Mouse (Mus musculus) forebrain, embryonic 12.5 days (tissue): ENCODE data around the gene Itga8. TPM values are rescaled to one million over a fixed set of nuclear protein-coding genes. Genes with fewer than 3 reads are reported as not detected.

Experiments used
- ATAC-seq: fragments of 200-750 bp; cut with Nextera tagmentation; 2 replicates; pipeline ENCODE4 v1.8.0; 2017; ENCODE audit warnings: moderate TSS enrichment; ENCODE audit not compliant: low FRiP score
- H3K27ac ChIP-seq: fragments of 300-500 bp; sonication (generic); 2 replicates; pipeline ENCODE4 v1.5.1; 2016; ENCODE audit warnings: mild to moderate bottlenecking
- H3K27me3 ChIP-seq: fragments of 300-500 bp; sonication (generic); 2 replicates; pipeline ENCODE4 v1.6.1; 2016; ENCODE audit warnings: mild to moderate bottlenecking
- H3K36me3 ChIP-seq: fragments of 300-500 bp; sonication (generic); replicated peaks from 2 replicates; pipeline ENCODE4 v1.6.1; 2016; ENCODE audit warnings: mild to moderate bottlenecking
- H3K4me1 ChIP-seq: fragments of 300-500 bp; sonication (generic); 2 replicates; pipeline ENCODE4 v1.6.1; 2016
- H3K4me2 ChIP-seq: fragments of 300-500 bp; sonication (generic); 2 replicates; pipeline ENCODE4 v1.6.1; 2016; ENCODE audit warnings: mild to moderate bottlenecking, moderate library complexity
- H3K4me3 ChIP-seq: fragments of 300-500 bp; sonication (generic); replicated peaks from 2 replicates; pipeline ENCODE4 v1.5.1; 2016; ENCODE audit warnings: mild to moderate bottlenecking
- H3K9ac ChIP-seq: fragments of 300-500 bp; sonication (generic); 2 replicates; pipeline ENCODE4 v1.6.1; 2016; ENCODE audit warnings: mild to moderate bottlenecking
- H3K9me3 ChIP-seq: fragments of 300-500 bp; sonication (generic); 2 replicates; pipeline ENCODE4 v1.6.1; 2016
- WGBS: fragments of 180-500 bp; shearing (Covaris S2); methylation state at CpG from one replicate; pipeline ENCODE4 v1.1.7; 2016; 5-methylcytosine and 5-hydroxymethylcytosine counted together
- polyA plus RNA-seq: library from polyadenylated mRNA; unstranded; fragments of >200 nt; fragmentation: Nextera tagmentation; extraction: Ambion mirVana; gene quantifications from 2 replicates; pipeline ENCODE4 v1.2.1, GENCODE M21; 2016

The Itga8 gene
- polyA plus RNA-seq, 1 experiment from 2014 or later, result 4.8 TPM

DNA sequence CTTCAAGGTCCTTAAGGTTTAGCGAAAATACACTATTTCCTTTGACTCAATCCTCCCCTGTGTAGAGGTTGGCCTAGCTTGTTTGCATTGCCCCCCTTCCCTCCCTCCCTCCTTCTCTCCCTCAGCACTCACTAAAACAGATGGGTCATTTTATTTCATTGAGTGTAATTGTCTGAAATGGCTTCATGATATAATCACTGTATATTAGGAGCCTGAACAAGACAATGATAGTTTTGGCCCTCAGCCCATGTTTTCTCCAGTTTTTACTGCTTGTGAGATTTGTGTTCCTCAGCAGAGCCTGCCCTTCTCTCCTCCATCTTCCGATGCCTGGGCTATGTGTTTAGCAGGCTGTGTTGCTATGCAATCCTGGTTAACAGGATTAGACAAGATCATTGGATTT is 80.1 kb downstream of the Itga8 start:
- no peaks in the 10 kb centered on the region for H3K36me3 ChIP-seq
- no peaks in the 10 kb centered on the region for H3K9me3 ChIP-seq
- no peak overlapping the region for H3K9ac ChIP-seq
- H3K4me1 ChIP-seq, result no peaks in the 10 kb centered on the region
- H3K27ac ChIP-seq, result no peak overlapping the region
- no peak overlapping the region for H3K4me3 ChIP-seq
- WGBS, result 81% methylated on average over 2 of the region's 2 CpGs
- no peaks in the 10 kb centered on the region for H3K27me3 ChIP-seq
- no peak for ATAC-seq
- no peak overlapping the region for H3K4me2 ChIP-seq

DNA sequence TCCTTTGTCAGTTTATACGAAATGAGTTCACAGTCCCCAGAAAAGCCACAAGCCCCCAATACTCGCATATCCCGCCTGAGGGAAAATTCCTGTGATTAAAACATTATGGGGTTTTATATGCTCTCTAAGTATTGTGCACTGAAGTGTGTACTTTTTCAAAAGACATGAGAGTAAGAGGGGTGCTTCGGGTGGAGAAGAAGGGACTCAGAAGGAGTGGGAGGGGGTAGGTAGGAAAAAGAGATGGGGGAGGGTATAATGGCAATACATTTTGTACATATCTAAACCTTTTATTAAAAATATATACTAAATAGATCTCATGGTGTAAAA is 88.3 kb downstream of the Itga8 start:
- Histone ChIP-seq H3K27me3 (no peaks in the 10 kb centered on the region), H3K4me1 (no peaks in the 10 kb centered on the region), H3K4me3 (no peak overlapping the region), H3K9me3 (no peaks in the 10 kb centered on the region), H3K36me3 (no peaks in the 10 kb centered on the region), H3K27ac (no peak overlapping the region), H3K9ac (no peak overlapping the region), H3K4me2 (no peak overlapping the region)
- ATAC-seq, result no peak
- WGBS, result 45% methylated on average over 4 of the region's 4 CpGs

DNA sequence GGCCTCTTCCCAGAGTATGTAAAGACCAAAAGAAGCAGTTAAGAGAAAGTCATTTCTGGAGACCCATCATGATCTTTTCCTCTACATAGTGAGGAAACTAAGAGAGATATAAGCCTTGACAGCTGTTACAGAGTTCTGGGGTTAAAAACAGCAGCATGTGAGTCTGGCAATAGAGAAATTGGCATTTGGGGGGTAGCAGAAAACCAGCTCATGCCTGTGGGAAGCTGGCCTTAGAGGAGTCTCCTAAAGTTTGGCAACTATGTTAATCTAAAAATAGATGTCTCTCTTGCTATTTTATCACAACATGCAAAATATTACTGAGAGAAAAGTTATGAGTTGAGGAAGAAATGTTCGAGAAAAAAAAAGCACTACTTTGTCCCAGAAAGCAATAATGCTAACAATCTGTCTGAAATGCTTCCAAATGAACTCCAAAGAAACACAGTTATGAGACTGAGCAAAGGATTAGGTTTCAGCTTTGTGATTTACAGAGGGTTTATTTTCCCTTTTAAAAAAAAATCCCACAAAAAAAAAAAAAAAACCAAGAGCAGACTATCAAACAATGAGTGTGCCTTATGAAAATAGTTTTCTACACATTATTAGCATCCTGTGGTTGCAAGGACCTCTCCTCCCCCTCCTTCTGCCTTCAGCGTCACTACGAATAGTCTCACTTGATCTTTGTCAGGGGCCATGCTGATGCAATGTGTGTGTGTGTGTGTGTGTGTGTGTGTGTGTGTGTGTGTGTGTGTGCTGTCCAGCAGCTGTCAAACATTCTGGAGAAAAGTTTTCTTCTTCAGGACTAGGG is 88.9 kb downstream of the Itga8 start:
- Histone ChIP-seq H3K4me3 (no peak overlapping the region), H3K9me3 (no peaks in the 10 kb centered on the region), H3K4me1 (no peaks in the 10 kb centered on the region), H3K4me2 (no peak overlapping the region), H3K36me3 (no peaks in the 10 kb centered on the region), H3K27me3 (no peaks in the 10 kb centered on the region), H3K27ac (no peak overlapping the region), H3K9ac (no peak overlapping the region)
- 64% methylated on average over 3 of the region's 3 CpGs for WGBS
- no peak for ATAC-seq

DNA sequence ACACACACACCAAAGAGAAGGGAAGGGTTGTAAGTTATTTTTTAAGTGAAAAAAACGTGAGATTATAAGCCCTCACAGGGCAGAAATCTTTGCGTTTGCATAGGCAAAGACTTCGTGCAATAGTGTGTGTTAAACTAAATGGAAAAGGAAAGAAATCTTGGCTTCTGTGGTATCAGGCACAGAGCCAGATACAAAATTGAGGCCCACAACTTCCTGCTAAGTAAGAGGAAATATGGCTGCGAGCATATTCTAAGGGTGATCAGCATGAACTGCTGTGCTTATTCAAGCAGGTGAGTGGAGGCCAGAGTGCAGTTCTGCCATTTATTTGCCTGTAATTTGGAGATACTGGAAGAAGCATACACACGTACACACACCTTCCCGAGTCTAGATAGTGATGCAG is 93.6 kb downstream of the Itga8 start:
- no peaks in the 10 kb centered on the region for H3K4me1 ChIP-seq
- no peak overlapping the region for H3K27ac ChIP-seq
- WGBS, result 80% methylated on average over 6 of the region's 6 CpGs
- H3K4me2 ChIP-seq, result no peak overlapping the region
- H3K9me3 ChIP-seq, result no peaks in the 10 kb centered on the region
- no peaks in the 10 kb centered on the region for H3K27me3 ChIP-seq
- no peaks in the 10 kb centered on the region for H3K36me3 ChIP-seq
- H3K9ac ChIP-seq, result no peak overlapping the region
- ATAC-seq, result no peak
- H3K4me3 ChIP-seq, result no peak overlapping the region

DNA sequence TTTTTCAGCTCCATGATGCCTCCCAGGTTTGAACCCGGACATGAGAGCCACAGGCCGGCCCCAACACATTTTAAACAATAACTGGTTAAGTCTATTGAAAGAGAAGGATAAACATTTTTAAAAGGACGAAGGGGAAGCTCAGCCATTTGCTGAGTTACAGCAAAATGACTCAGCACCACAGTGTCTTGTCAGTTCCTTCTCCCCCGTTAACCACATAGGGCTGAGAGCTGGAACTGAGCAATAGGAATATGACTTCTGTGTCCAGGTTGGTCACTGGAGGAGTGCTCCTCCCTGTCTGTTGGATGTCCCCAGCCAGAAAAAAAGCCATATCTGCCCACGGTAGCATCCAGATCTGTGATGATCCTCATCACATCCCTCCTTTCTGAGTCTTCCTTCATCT is 95.4 kb downstream of the Itga8 start:
- no peak overlapping the region for H3K4me3 ChIP-seq
- ATAC-seq, result no peak
- no peaks in the 10 kb centered on the region for H3K9me3 ChIP-seq
- H3K4me1 ChIP-seq, result no peaks in the 10 kb centered on the region
- no peak overlapping the region for H3K4me2 ChIP-seq
- no peak overlapping the region for H3K9ac ChIP-seq
- no peaks in the 10 kb centered on the region for H3K36me3 ChIP-seq
- no peaks in the 10 kb centered on the region for H3K27me3 ChIP-seq
- no peak overlapping the region for H3K27ac ChIP-seq
- 70% methylated on average over 5 of the region's 5 CpGs for WGBS

DNA sequence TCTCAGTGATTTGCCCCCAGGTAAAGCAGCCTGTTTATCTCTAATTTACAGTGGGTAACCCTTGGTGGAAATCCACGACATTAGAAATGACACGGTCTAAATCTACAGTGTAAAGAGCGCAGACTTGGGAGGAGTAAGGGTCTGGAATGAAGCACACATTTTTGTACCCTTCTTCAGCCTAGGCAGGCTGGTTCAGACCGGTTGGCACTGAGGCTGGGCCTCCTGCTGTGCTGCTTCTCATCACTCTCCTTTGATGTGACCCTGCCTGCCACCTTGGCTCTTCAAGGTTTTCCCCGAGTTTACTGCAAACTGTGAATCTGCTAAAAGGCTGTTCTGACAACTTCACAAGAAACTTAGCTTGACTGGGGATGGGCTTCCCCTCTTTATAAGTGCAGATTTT is 95.8 kb downstream of the Itga8 start:
- no peak for ATAC-seq
- no peak overlapping the region for H3K4me2 ChIP-seq
- no peaks in the 10 kb centered on the region for H3K9me3 ChIP-seq
- H3K27me3 ChIP-seq, result no peaks in the 10 kb centered on the region
- H3K4me1 ChIP-seq, result no peaks in the 10 kb centered on the region
- 51% methylated on average over 5 of the region's 5 CpGs for WGBS
- no peaks in the 10 kb centered on the region for H3K36me3 ChIP-seq
- H3K9ac ChIP-seq, result no peak overlapping the region
- H3K4me3 ChIP-seq, result no peak overlapping the region
- H3K27ac ChIP-seq, result no peak overlapping the region

DNA sequence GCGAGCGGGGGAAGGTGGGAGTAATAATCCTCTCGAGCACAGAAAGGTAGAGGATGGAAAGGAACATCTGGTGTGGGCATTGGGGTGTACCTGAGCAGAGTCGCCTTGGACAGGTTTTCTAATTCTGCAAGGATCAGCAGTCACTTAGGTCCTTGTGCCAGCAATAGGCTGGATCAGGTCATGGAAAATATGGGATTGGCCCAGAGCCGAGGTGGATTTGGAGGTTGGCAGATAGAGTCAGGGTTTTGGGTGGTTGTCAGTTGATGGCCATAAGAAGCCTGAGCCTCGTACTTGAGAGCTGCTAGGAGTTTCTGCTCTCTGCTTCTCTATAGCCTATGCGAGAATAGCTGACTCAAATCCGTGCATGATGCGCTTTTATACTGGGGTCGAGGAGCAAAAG is 98.5 kb downstream of the Itga8 start:
- no peak overlapping the region for H3K9ac ChIP-seq
- no peak for ATAC-seq
- no peaks in the 10 kb centered on the region for H3K9me3 ChIP-seq
- H3K4me1 ChIP-seq, result no peaks in the 10 kb centered on the region
- H3K4me3 ChIP-seq, result no peak overlapping the region
- no peaks in the 10 kb centered on the region for H3K36me3 ChIP-seq
- 88% methylated on average over 10 of the region's 10 CpGs for WGBS
- H3K27me3 ChIP-seq, result no peaks in the 10 kb centered on the region
- no peak overlapping the region for H3K4me2 ChIP-seq
- no peak overlapping the region for H3K27ac ChIP-seq

DNA sequence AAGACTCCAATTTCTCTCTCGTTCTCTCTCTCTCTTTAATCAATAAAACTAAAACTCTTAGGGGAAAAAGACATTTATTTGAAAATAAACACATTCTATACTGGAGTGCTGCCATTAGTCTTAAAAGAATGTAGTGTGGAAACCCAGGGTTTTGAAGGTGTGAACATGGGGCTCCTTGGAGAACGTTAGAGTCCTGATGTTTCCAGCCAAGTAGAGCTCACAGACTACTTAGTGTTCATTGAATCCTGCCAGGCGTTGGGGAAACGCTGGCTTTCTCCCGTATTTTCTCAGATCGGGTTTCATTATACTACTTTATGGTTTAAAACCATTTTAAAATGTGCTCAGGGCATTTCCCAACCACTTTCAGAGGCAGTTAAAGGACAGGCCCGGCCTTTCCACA is 103.0 kb downstream of the Itga8 start:
- Histone ChIP-seq H3K27me3 (no peaks in the 10 kb centered on the region), H3K4me3 (no peak overlapping the region), H3K9me3 (no peaks in the 10 kb centered on the region), H3K4me2 (no peak overlapping the region), H3K36me3 (no peaks in the 10 kb centered on the region), H3K27ac (no peak overlapping the region), H3K9ac (no peak overlapping the region), H3K4me1 (no peaks in the 10 kb centered on the region)
- ATAC-seq, result no peak
- WGBS, result 85% methylated on average over 7 of the region's 7 CpGs

DNA sequence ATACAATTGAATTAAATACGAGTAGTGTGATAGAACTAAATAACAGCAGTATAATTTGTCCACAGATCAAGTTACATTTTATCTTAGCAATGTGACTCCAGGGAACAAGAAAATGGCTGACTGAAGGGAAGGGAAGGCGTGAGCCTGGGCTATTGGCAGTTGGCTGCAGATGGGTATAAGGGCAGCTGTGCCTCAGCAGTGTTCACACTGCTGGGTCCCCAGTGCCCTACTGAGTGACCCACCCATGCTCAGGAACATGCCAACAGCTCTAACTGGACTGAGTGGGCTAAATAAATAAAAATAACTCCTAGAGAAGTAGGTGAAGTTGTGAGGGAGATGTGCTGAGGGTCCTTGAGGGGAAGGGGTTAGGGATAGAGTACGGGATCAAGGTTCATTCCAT is 103.5 kb downstream of the Itga8 start:
- Histone ChIP-seq H3K9me3 (no peaks in the 10 kb centered on the region), H3K4me2 (no peak overlapping the region), H3K27ac (no peak overlapping the region), H3K4me1 (no peaks in the 10 kb centered on the region), H3K27me3 (no peaks in the 10 kb centered on the region), H3K9ac (no peak overlapping the region), H3K4me3 (no peak overlapping the region), H3K36me3 (no peaks in the 10 kb centered on the region)
- 91% methylated on average over 3 of the region's 3 CpGs for WGBS
- no peak for ATAC-seq

DNA sequence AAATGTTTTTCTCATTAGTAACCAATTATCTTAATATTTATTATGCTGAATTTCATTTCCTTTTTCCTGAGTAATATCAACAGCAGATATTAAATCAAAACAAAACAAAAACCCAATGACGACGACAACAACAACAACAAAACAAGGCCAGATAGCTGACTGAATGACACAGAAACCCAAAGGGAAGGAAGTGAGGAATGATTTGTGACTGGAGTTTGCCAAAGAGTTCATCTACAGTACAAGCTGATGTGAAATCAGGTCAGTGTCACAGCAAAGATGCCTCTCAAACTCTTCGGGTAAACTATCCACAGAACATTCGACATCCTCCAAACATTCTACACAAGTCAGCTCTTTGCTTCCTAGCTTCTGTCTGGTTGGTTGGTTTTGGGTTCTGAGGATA is 104.0 kb downstream of the Itga8 start:
- Histone ChIP-seq H3K36me3 (no peaks in the 10 kb centered on the region), H3K27ac (no peak overlapping the region), H3K4me3 (no peak overlapping the region), H3K4me1 (no peaks in the 10 kb centered on the region), H3K9me3 (no peaks in the 10 kb centered on the region), H3K27me3 (no peaks in the 10 kb centered on the region), H3K4me2 (no peak overlapping the region), H3K9ac (no peak overlapping the region)
- no peak for ATAC-seq
- 91% methylated on average over 4 of the region's 4 CpGs for whole genome bisulfite sequencing

DNA sequence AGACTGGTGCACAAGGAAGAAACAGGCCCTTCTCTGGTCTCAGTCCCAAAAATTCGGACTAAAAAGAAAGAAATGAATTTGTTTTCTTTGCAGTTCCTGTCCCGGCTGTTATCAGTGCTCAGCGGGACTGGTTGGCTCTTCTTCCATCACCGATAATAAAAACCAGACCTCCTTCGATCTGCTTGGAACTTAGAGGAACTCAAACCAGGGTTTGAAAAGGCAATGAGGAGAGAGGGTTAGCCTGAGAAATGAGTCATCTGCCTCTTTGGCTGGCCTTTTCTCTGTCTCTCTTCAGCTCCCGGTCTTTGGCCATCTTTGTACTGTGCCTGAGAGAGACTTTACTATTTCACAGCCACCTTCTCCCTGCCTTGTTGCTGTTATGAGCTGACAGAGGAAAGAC is 112.7 kb downstream of the Itga8 start:
- 80% methylated on average over 6 of the region's 6 CpGs for whole genome bisulfite sequencing

DNA sequence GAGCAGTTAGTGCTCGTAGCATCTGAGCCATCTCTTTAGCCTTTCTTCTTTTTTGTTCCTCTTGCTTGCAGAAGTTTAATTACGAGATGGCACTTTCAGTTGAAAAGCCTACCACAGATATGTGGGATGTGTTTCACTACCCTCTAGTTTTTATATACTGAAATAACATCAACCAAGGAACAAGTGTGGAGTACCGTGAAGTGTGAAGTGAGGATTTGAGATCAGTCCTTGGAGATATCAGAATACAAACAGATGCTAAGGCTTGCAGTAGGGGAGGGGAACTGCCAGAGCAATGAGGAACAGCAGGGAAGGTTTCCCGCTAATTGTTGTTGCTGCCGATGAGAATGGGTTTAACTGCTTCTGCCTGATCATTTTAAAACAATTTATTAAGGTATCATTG is 114.1 kb downstream of the Itga8 start:
- Histone ChIP-seq H3K9me3 (no peaks in the 10 kb centered on the region), H3K4me1 (no peaks in the 10 kb centered on the region), H3K36me3 (no peaks in the 10 kb centered on the region), H3K27me3 (no peaks in the 10 kb centered on the region), H3K27ac (no peak overlapping the region), H3K4me3 (no peak overlapping the region), H3K9ac (no peak overlapping the region), H3K4me2 (no peak overlapping the region)
- WGBS, result 64% methylated on average over 5 of the region's 5 CpGs
- no peak for ATAC-seq

More for the DNA sequence above, 112.7 kb downstream of the Itga8 start:
- ATAC-seq, result no peak
- Histone ChIP-seq H3K4me1 (no peaks in the 10 kb centered on the region), H3K9ac (no peak overlapping the region), H3K27ac (no peak overlapping the region), H3K4me3 (no peak overlapping the region), H3K36me3 (no peaks in the 10 kb centered on the region), H3K9me3 (no peaks in the 10 kb centered on the region), H3K4me2 (no peak overlapping the region), H3K27me3 (no peaks in the 10 kb centered on the region)

DNA sequence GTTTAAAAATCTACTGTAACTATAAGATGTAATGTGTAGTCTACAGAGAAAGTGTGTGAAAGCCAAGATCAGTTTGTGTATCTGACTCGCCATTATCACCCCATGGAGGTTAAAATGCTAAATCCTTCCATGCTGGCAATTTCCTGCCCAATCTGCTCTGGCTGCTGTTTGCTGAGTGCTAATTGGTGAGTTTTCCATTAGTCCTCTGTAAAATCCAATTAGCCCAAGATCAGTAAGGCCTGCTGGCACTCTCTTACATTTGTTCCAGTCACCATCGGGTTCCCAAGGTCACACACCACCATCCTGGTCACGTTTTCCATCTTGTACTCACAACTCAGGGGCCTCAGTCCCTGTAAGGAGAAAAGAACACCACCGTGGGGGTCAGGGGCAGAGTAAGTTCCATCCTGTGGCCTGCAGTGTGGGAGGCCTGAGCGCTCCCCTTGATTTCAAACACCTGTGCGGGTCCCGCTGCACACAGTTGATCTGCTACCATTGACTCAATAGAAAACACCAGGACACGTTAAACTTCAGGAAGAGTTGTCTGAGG is 119.2 kb downstream of the Itga8 start:
- H3K36me3 ChIP-seq, result no peaks in the 10 kb centered on the region
- ATAC-seq, result no peak
- H3K9me3 ChIP-seq, result no peaks in the 10 kb centered on the region
- no peak overlapping the region for H3K4me3 ChIP-seq
- H3K27me3 ChIP-seq, result no peaks in the 10 kb centered on the region
- H3K9ac ChIP-seq, result no peak overlapping the region
- H3K27ac ChIP-seq, result no peak overlapping the region
- H3K4me2 ChIP-seq, result no peak overlapping the region
- 54% methylated on average over 8 of the region's 8 CpGs for WGBS
- H3K4me1 ChIP-seq, result no peaks in the 10 kb centered on the region
